Mouse (Mus musculus) brain, embryonic 14.5 days (tissue): ENCODE measurements at regions not wholly inside any gene's neighbourhood (a gene's known extent, or its start where the extent isn't known, plus 50 kb on each side); places are given as distances from the start of the nearest gene placed in this dataset.

Experiments
- CTCF ChIP-seq: fragments of 200-500 bp; IDR thresholded peaks from 2 replicates; pipeline ENCODE4 v1.5.1; 2012; ENCODE audit warnings: inconsistent platforms, mild to moderate bottlenecking, moderate library complexity, borderline replicate concordance; ENCODE audit not compliant: insufficient read depth, insufficient read length; ENCODE audit errors: extremely low read depth
- POLR2A ChIP-seq: fragments of 200-500 bp; IDR thresholded peaks from 2 replicates; pipeline ENCODE4 v1.6.1; 2012; ENCODE audit warnings: mild to moderate bottlenecking, inconsistent platforms, borderline replicate concordance; ENCODE audit not compliant: poor library complexity, insufficient read depth, insufficient read length, severe bottlenecking; ENCODE audit errors: extremely low read depth

- no peak for TF ChIP-seq CTCF
- no peak for TF ChIP-seq POLR2A
Observed at GRCm38 (mm10) chr15:25546185-25546584, 76.1 kb upstream of the Myo10 start.
